Mouse (Mus musculus): ENCODE measurements around the gene Smarca2.

- TF ChIP-seq CTCF (IDR thresholded peaks at IDR 0.05; ENCODE audit: low read depth) (no peak), EP300 (IDR thresholded peaks at IDR 0.05; ENCODE audit: low read depth) (no peak)
Measured at GRCm38 (mm10) chr19:26767454-26767853, 162.6 kb downstream of the Smarca2 start.

All from liver, embryonic 14.5 days (tissue).